Mouse (Mus musculus) kidney, adult 2 months (tissue): ENCODE data around the gene Aanat.

ENCODE experiments used
- CTCF ChIP-seq: fragments of 200-500 bp; conservative IDR thresholded peaks from 2 replicates; pipeline ENCODE4 v1.5.1; 2011; ENCODE audit warnings: low read depth, mild to moderate bottlenecking, control low read depth, low read length, moderate library complexity, mixed read lengths; ENCODE audit not compliant: insufficient read depth, insufficient read length
- POLR2A ChIP-seq: fragments of 200-500 bp; IDR thresholded peaks from one replicate; pipeline ENCODE4 v1.6.1; 2011; ENCODE audit warnings: low read depth, low read length, control low read depth

DNA sequence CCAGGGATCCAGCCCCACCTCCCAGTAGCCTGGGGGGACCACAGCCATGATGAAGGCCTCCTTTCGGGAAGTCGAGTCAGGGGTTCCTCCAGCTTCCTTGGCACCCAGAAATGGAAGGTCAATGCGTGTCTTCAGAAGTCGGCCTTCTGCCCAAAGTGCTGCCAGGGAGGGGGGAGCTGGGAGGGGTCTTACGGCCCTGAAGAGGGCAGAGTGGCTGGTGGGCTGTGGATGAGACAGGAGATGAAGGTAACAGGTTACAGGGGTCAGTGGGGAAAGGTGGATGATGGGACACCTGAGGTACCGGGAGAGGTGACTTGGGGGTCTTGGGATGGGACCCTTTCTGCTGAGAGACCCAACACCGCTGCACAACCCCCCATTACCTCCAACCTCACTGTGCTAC, 60.5 kb downstream of the Aanat start:
- no peak for TF ChIP-seq POLR2A
- TF ChIP-seq CTCF = no peak
